Mouse (Mus musculus) ES-E14 (cell line): Measurements from ENCODE around the gene Megf11.

ENCODE experiments used
- CHD2 ChIP-seq: IDR thresholded peaks from 2 replicates; pipeline ENCODE4 v1.6.1; 2014; ENCODE audit warnings: mild to moderate bottlenecking, low read depth, low read length, inconsistent platforms
- MAFK ChIP-seq: IDR thresholded peaks from 2 replicates; pipeline ENCODE4 v1.6.1; 2014; ENCODE audit warnings: mild to moderate bottlenecking, low read depth, low read length, inconsistent platforms; ENCODE audit not compliant: insufficient read depth
- ZC3H11A ChIP-seq: IDR thresholded peaks from 2 replicates; pipeline ENCODE4 v1.6.1; 2012; ENCODE audit warnings: low read depth, mild to moderate bottlenecking, inconsistent platforms, low read length, borderline replicate concordance

DNA sequence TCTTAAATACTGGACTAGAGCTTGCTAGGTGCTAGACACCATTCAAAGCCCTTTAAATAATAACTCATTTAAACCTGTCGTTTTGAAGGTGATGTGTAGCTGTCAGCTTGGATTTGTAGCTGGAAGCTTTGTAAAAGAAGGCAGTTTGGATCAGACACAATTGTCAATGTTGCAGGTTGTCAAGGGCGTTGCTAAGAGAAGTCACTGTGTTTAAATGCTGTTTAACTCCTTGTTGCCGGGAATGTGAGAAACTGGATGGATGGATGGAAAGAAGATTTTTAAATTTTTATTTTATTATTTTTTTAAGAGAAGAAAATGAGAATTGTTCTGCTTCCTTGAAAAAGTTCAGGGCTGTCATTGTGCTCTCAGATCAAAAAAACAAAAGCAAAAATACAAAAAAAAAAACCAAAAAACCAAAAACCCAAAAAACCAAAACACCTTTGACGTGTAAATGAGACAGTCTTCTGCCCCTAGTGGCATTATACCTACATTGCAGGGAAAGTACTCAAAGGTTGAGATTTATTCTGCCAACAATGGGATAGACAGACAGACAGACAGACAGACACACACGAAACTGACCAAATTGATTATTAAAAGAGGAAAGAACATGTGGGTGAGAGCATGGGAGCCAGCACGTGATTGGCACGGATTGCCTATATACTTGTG is 227.7 kb downstream of the Megf11 start:
- no peak for TF ChIP-seq MAFK
- TF ChIP-seq CHD2: no peak
- no peak for TF ChIP-seq ZC3H11A
